Mouse (Mus musculus) heart, embryonic 15.5 days (tissue): ENCODE measurements at regions not wholly inside any gene's neighbourhood (a gene's known extent, or its start where the extent isn't known, plus 50 kb on each side); places are given as distances from the start of the nearest gene placed in this dataset.

Source experiments
- ATAC-seq: fragments of 200-750 bp; cut with Nextera tagmentation; replicated peaks from 2 replicates; pipeline ENCODE4 v1.8.0; 2017; ENCODE audit warnings: low read depth, moderate TSS enrichment; ENCODE audit not compliant: insufficient number of reproducible peaks, insufficient read depth, low FRiP score
- H3K27ac ChIP-seq: fragments of 300-500 bp; sonication (generic); 2 replicates; pipeline ENCODE4 v1.5.1; 2015; ENCODE audit warnings: mild to moderate bottlenecking, inconsistent platforms
- H3K27me3 ChIP-seq: fragments of 300-500 bp; sonication (generic); 2 replicates; pipeline ENCODE4 v1.6.1; 2015; ENCODE audit warnings: inconsistent platforms
- H3K36me3 ChIP-seq: fragments of 300-500 bp; sonication (generic); 2 replicates; pipeline ENCODE4 v1.6.1; 2015; ENCODE audit warnings: mild to moderate bottlenecking, inconsistent platforms
- H3K4me1 ChIP-seq: fragments of 300-500 bp; sonication (generic); replicated peaks from 2 replicates; pipeline ENCODE4 v1.6.1; 2015; ENCODE audit warnings: inconsistent platforms
- H3K4me2 ChIP-seq: fragments of 300-500 bp; sonication (generic); 2 replicates; pipeline ENCODE4 v1.6.1; 2015; ENCODE audit warnings: inconsistent platforms, mild to moderate bottlenecking, moderate library complexity
- H3K4me3 ChIP-seq: fragments of 300-500 bp; sonication (generic); 2 replicates; pipeline ENCODE4 v1.5.1; 2015; ENCODE audit warnings: mild to moderate bottlenecking, inconsistent platforms
- H3K9ac ChIP-seq: fragments of 300-500 bp; sonication (generic); 2 replicates; pipeline ENCODE4 v1.6.1; 2015; ENCODE audit warnings: mild to moderate bottlenecking, inconsistent platforms
- H3K9me3 ChIP-seq: fragments of 300-500 bp; sonication (generic); replicated peaks from 2 replicates; pipeline ENCODE4 v1.6.1; 2016; ENCODE audit warnings: inconsistent platforms
- WGBS: fragments of 180-500 bp; shearing (Covaris S2); methylation state at CpG from one replicate; pipeline ENCODE4 v1.1.7; 2015; ENCODE audit warnings: mixed read lengths; 5-methylcytosine and 5-hydroxymethylcytosine counted together

- H3K4me2 ChIP-seq, result no peak overlapping the region
- no peaks in the 10 kb centered on the region for H3K27me3 ChIP-seq
- no peaks in the 10 kb centered on the region for H3K9me3 ChIP-seq
- peaks cover 12% of the 10 kb centered on the region for H3K4me1 ChIP-seq
- ATAC-seq, result no peak
- H3K9ac ChIP-seq, result no peak overlapping the region
- H3K27ac ChIP-seq, result no peak overlapping the region
- no peak overlapping the region for H3K4me3 ChIP-seq
- WGBS, result 89% methylated on average over 13 of the region's 13 CpGs
- H3K36me3 ChIP-seq, result no peaks in the 10 kb centered on the region
These were observed 55.9 kb upstream of the Slc38a2 start for GRCm38 (mm10) chr15:96755322-96755942.

GRCm38 (mm10) chr15:96754079-96754478, 54.5 kb upstream of the Slc38a2 start:
- Histone ChIP-seq H3K27me3 (no peaks in the 10 kb centered on the region), H3K36me3 (no peaks in the 10 kb centered on the region), H3K4me3 (no peak overlapping the region), H3K27ac (no peak overlapping the region), H3K9me3 (no peaks in the 10 kb centered on the region), H3K9ac (no peak overlapping the region), H3K4me2 (no peak overlapping the region), H3K4me1 (peaks cover 18% of the 10 kb centered on the region)
- no peak for ATAC-seq
- WGBS, result 83% methylated on average over 5 of the region's 5 CpGs

GRCm38 (mm10) chr15:96752719-96753118, 53.2 kb upstream of the Slc38a2 start:
- H3K4me2 ChIP-seq, result no peak overlapping the region
- no peaks in the 10 kb centered on the region for H3K9me3 ChIP-seq
- no peak overlapping the region for H3K9ac ChIP-seq
- WGBS, result 95% methylated on average over 8 of the region's 8 CpGs
- H3K27me3 ChIP-seq, result no peaks in the 10 kb centered on the region
- no peak for ATAC-seq
- H3K4me3 ChIP-seq, result no peak overlapping the region
- no peak overlapping the region for H3K27ac ChIP-seq
- H3K4me1 ChIP-seq, result peaks cover 28% of the 10 kb centered on the region
- no peaks in the 10 kb centered on the region for H3K36me3 ChIP-seq

- Histone ChIP-seq H3K9me3 (no peaks in the 10 kb centered on the region), H3K9ac (no peak overlapping the region), H3K4me1 (peaks cover 35% of the 10 kb centered on the region), H3K4me2 (no peak overlapping the region), H3K27me3 (no peaks in the 10 kb centered on the region), H3K36me3 (no peaks in the 10 kb centered on the region), H3K27ac (peak overlapping the region; percentile 92), H3K4me3 (no peak overlapping the region)
- 64% methylated on average over 3 of the region's 3 CpGs for WGBS
- no peak for ATAC-seq
These were observed 52.5 kb upstream of the Slc38a2 start for GRCm38 (mm10) chr15:96752062-96752358.

- no peak overlapping the region for H3K4me3 ChIP-seq
- no peak overlapping the region for H3K9ac ChIP-seq
- peaks cover 33% of the 10 kb centered on the region for H3K4me1 ChIP-seq
- ATAC-seq, result peak; percentile 87
- H3K27me3 ChIP-seq, result no peaks in the 10 kb centered on the region
- no peaks in the 10 kb centered on the region for H3K36me3 ChIP-seq
- 42% methylated on average over 13 of the region's 13 CpGs for WGBS
- H3K9me3 ChIP-seq, result no peaks in the 10 kb centered on the region
- no peak overlapping the region; the same call in 1 of the 2 replicates for H3K4me2 ChIP-seq
- H3K27ac ChIP-seq, result peak overlapping the region; percentile 92
These were observed 51.9 kb upstream of the Slc38a2 start for GRCm38 (mm10) chr15:96751243-96752061.

- Histone ChIP-seq H3K4me1 (peaks cover 34% of the 10 kb centered on the region), H3K4me2 (peak overlapping the region; percentile 37), H3K27me3 (no peaks in the 10 kb centered on the region), H3K36me3 (no peaks in the 10 kb centered on the region), H3K9me3 (no peaks in the 10 kb centered on the region), H3K4me3 (no peak overlapping the region), H3K27ac (peak overlapping the region; percentile 92), H3K9ac (peak overlapping the region; percentile 24; the same call in 1 of the 2 replicates)
- ATAC-seq, result peak; percentile 21; the same call in 1 of the 2 replicates
- 39% methylated on average over 9 of the region's 9 CpGs for WGBS
These were observed 50.2 kb upstream of the Slc38a2 start for GRCm38 (mm10) chr15:96749534-96750256.
